Mouse (Mus musculus): ENCODE results near the gene Usp50.

Usp50 gene

GRCm38 (mm10) chr2:126663481-126663880 lies 119.8 kb downstream of the Usp50 start:
- DNase-seq (ENCODE audit: low read depth), result peak; percentile 54
